Mouse (Mus musculus): ENCODE results near the gene Med22.

DNA sequence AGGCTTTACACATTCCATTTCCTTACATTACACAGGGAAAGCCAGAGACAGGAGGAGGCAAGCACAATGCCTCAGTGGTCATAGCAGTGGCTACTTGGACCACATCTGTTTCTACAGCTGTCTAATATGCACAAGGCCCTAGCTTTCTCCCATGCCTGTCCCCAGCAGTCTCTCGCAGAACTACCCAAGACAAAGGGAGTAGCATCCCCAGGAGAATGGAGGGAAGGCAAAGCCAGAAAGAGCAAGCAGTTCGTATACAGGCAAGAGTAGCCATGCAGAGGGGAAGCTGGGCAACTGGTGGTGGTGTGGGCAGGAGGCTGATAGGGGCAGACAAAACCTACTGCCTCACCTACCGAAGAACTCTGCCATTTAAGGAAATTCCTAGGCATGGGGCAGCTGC, 4.0 kb downstream of the Med22 start:
- TF ChIP-seq POLR2A (IDR thresholded peaks at IDR 0.05; ENCODE audit: insufficient read length, low read depth) (no peak), MYOG (IDR thresholded peaks at IDR 0.05; ENCODE audit: control insufficient read depth in 1 of 3, insufficient read depth in 1 of 3, insufficient read length in 2 of 3, low read depth in 2 of 3) (no peak), MYOD1 (IDR thresholded peaks at IDR 0.05; ENCODE audit: control insufficient read depth in 1 of 3, insufficient read length in 2 of 3, low read depth in 2 of 3) (no peak), E2F4 (IDR thresholded peaks at IDR 0.05; ENCODE audit: insufficient read depth) (no peak), USF1 (IDR thresholded peaks at IDR 0.05; ENCODE audit: low read depth) (no peak), TCF3 (IDR thresholded peaks at IDR 0.05; ENCODE audit: insufficient read length, low read depth) (no peak), TCF12 (IDR thresholded peaks at IDR 0.05; ENCODE audit: insufficient read depth, poor library complexity, severe bottlenecking) (no peak)
